Mouse (Mus musculus) erythroblast, embryonic 14.5 days (primary cell): ENCODE measurements around the gene Ppm1g.

ENCODE experiments used
- GATA1 ChIP-seq: IDR thresholded peaks from 2 replicates; pipeline ENCODE4 v1.6.1; 2012; ENCODE audit warnings: low read length, inconsistent platforms, mixed read lengths
- TAL1 ChIP-seq: IDR thresholded peaks from 3 replicates; pipeline ENCODE4 v1.6.1; 2012; ENCODE audit warnings: low read length, inconsistent platforms, mixed read lengths

- TF ChIP-seq GATA1 = no peak
- TF ChIP-seq TAL1 = no peak
Observed at GRCm38 (mm10) chr5:31251541-31252101, 31.1 kb upstream of the Ppm1g start, which contains the start of gene Krtcap3.
